Mouse (Mus musculus): ENCODE measurements at regions not wholly inside any gene's neighbourhood (a gene's known extent, or its start where the extent isn't known, plus 50 kb on each side); places are given as distances from the start of the nearest gene placed in this dataset.

DNA sequence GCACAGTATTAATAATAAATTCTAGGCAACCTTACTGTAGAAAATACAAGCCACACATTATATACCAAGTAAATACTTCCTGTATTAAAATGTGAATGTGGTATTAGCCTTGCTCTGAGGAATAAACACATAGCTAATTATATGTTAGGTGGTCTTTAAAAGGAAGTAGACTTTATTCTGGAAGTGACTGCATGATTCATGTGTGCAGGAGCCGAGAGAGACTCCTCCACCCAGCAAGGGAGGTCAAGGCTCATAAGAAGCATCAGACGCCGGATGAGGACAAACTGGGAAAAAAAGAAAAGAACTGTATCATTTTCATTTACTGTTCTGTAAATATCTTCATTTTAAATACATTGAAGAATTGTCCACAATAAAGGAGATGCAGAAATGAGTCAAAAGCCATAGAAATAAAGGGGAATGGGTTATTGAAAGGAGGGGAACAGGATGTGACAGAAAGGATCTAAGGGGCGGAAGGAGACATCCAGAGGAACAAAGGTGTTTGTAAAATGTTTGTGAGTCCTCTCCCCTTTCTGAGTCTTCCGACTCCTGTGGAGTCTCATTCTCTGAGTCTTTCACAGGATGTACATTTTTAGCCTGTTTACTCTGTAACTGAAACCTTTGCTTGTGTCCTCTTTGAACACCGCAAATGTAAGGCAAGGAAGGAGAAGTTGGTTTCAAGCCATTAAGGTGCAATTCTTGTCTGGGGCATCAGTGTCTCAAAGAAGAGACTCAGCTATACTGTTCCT, 128.1 kb upstream of the Itga4 start:
- Histone ChIP-seq H3K4me3 (ENCODE audit: low read depth, low read length) (no peak overlapping the region), H3K27ac (ENCODE audit: low read depth, low read length) (no peak overlapping the region), H3K9me3 (ENCODE audit: low read length) (no peaks in the 10 kb centered on the region), H3K27me3 (ENCODE audit: insufficient read depth, low read length) (no peaks in the 10 kb centered on the region), H3K4me2 (ENCODE audit: low read depth) (no peak overlapping the region), H3K36me3 (ENCODE audit: insufficient read depth) (no peaks in the 10 kb centered on the region), H3K4me1 (ENCODE audit: insufficient read depth) (no peaks in the 10 kb centered on the region), H3K9ac (no peak overlapping the region)
- no peak for TF ChIP-seq CTCF (IDR thresholded peaks at IDR 0.05; ENCODE audit: low read depth)
- WGBS, result 87% methylated on average over 6 of the region's 6 CpGs
- DNase-seq (no peak), ATAC-seq (no peak)

DNA sequence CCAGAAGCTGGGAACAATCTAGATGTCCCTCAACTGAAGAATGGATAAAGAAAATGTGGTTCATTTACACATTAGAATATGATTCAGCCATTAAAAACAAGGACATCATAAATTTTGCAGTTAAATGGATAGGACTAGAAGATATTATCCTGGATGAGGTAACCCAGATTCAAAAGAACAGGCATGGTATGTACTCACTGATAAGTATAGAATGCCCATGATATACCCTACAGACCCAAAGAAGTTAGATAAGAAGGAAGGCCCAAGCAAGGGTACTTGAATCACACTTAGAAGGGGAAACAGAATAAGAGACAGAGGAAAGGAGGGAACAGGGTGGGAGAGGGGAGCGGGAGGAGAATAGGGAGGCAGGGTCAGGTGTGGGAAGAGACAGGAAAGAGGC, 127.4 kb upstream of the Itga4 start:
- TF ChIP-seq CTCF (IDR thresholded peaks at IDR 0.05; ENCODE audit: low read depth), result no peak
- Histone ChIP-seq H3K4me3 (ENCODE audit: low read depth, low read length) (no peak overlapping the region), H3K36me3 (ENCODE audit: insufficient read depth) (no peaks in the 10 kb centered on the region), H3K4me2 (ENCODE audit: low read depth) (no peak overlapping the region), H3K27me3 (ENCODE audit: insufficient read depth, low read length) (no peaks in the 10 kb centered on the region), H3K9me3 (ENCODE audit: low read length) (no peaks in the 10 kb centered on the region), H3K4me1 (ENCODE audit: insufficient read depth) (no peaks in the 10 kb centered on the region), H3K9ac (no peak overlapping the region), H3K27ac (ENCODE audit: low read depth, low read length) (no peak overlapping the region)
- DNase-seq (no peak), ATAC-seq (no peak)
- 92% methylated on average over 1 of the region's 1 CpGs for WGBS

DNA sequence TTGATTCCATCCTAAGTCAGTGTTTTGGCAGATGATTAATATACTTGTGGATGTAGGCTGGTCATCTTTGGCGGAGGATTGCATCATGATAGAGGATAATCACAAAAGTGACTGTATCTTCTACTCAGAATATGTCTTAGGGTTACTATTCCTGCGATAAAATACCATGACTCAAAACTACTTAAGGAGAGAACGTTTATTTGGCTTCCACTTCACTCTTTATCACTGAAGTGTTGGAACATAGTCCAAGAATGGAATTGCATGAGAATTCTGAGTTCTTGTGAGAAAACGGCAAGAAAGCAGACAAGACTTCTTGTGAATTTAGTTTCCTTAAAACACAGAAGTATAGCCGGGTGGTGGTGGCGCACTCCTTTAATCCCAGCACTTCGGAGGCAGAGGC, 124.6 kb upstream of the Itga4 start:
- no peak overlapping the region for H3K4me2 ChIP-seq (ENCODE audit: low read depth)
- DNase-seq (no peak), ATAC-seq (no peak)
- 92% methylated on average over 7 of the region's 7 CpGs for WGBS
- TF ChIP-seq CTCF (IDR thresholded peaks at IDR 0.05; ENCODE audit: low read depth), result no peak
- H3K4me3 ChIP-seq (ENCODE audit: low read depth, low read length), result no peak overlapping the region
- no peaks in the 10 kb centered on the region for H3K36me3 ChIP-seq (ENCODE audit: insufficient read depth)
- H3K27ac ChIP-seq (ENCODE audit: low read depth, low read length), result no peak overlapping the region
- H3K9ac ChIP-seq, result no peak overlapping the region
- H3K9me3 ChIP-seq (ENCODE audit: low read length), result no peaks in the 10 kb centered on the region
- no peaks in the 10 kb centered on the region for H3K27me3 ChIP-seq (ENCODE audit: insufficient read depth, low read length)
- H3K4me1 ChIP-seq (ENCODE audit: insufficient read depth), result no peaks in the 10 kb centered on the region

DNA sequence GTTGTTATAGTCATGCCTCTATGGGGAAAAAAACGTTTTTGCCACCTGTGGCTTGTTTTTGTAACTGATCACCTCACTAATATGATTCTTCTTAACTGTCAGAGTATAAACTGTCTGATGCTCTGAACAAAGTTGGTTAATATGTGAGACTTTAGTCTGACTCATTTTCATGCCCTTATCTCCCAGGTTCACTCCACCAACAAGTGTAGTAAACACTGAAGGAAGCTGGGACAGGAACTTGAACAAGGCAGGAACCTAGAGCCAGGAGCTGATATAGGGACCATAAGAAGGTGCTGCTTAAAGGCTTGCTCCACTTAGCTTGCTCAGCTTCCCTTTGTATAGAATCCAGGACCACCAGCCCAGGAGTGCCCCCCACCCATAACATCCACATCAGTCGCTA, 124.0 kb upstream of the Itga4 start:
- Histone ChIP-seq H3K27me3 (ENCODE audit: insufficient read depth, low read length) (no peaks in the 10 kb centered on the region), H3K27ac (ENCODE audit: low read depth, low read length) (no peak overlapping the region), H3K4me2 (ENCODE audit: low read depth) (no peak overlapping the region), H3K4me1 (ENCODE audit: insufficient read depth) (no peaks in the 10 kb centered on the region), H3K36me3 (ENCODE audit: insufficient read depth) (no peaks in the 10 kb centered on the region), H3K9me3 (ENCODE audit: low read length) (no peaks in the 10 kb centered on the region), H3K4me3 (ENCODE audit: low read depth, low read length) (no peak overlapping the region), H3K9ac (no peak overlapping the region)
- DNase-seq (no peak), ATAC-seq (no peak)
- WGBS, result 83% methylated on average over 2 of the region's 2 CpGs
- TF ChIP-seq CTCF (IDR thresholded peaks at IDR 0.05; ENCODE audit: low read depth), result no peak

DNA sequence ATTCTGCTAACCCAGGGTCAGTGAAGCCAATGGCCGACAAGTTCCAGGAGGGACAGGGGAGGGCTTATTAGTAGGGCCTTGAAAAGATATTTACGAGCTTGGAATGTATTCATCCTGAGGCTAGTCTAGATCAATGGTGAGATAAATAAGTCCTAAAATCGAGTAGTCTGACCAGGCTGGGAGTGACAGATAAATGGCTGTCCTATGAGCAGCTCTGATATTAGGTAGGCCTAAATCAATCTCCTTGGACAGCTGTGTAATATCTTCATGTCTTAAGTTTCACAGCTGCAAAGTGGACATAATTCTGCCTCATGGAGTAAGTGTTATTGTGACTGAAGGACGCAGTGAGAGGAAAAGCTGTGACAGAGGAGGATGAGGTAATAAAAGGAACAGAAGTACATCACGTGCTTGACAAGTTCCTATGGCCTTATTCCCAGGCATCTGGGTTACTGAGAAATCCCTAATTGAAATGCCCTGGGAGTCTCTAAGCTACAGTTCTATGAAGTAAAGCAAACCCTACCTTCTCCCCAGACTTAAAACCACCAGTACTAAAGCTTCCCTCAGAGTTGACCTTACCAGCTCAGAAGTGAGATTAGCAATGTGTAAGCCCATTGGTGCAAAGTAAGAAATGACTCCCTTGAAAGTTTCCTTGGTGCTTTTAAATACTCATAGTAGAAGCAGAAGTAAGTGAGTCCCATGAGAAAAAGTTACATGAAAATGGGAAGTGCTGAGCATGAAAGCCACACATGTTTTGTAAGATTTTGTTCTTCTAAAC, 123.3 kb upstream of the Itga4 start:
- no peak for DNase-seq
- Histone ChIP-seq H3K9me3 (ENCODE audit: low read length) (no peaks in the 10 kb centered on the region), H3K4me3 (ENCODE audit: low read depth, low read length) (no peak overlapping the region), H3K27ac (ENCODE audit: low read depth, low read length) (no peak overlapping the region), H3K4me2 (ENCODE audit: low read depth) (no peak overlapping the region), H3K9ac (no peak overlapping the region), H3K27me3 (ENCODE audit: insufficient read depth, low read length) (no peaks in the 10 kb centered on the region), H3K36me3 (ENCODE audit: insufficient read depth) (no peaks in the 10 kb centered on the region), H3K4me1 (ENCODE audit: insufficient read depth) (no peaks in the 10 kb centered on the region)
- WGBS, result 70% methylated on average over 5 of the region's 5 CpGs
- ATAC-seq, result no peak
- TF ChIP-seq CTCF (IDR thresholded peaks at IDR 0.05; ENCODE audit: low read depth), result no peak

DNA sequence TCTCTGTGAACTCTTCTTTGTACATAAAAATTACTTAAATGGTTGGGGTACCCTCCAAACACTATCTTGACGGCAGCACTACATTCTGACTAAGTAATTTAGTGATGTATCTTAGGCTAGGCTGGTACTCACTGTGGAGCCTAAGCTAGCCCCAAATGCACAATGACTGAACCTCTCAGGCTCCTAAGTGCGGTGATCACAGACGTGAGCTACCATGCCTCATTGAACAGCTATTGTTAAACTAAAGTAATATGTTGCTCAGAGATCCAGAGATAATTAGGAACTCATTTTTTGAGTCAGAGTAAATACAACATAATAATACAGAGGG, 122.7 kb upstream of the Itga4 start:
- Histone ChIP-seq H3K4me1 (ENCODE audit: insufficient read depth) (no peaks in the 10 kb centered on the region), H3K4me2 (ENCODE audit: low read depth) (no peak overlapping the region)

DNA sequence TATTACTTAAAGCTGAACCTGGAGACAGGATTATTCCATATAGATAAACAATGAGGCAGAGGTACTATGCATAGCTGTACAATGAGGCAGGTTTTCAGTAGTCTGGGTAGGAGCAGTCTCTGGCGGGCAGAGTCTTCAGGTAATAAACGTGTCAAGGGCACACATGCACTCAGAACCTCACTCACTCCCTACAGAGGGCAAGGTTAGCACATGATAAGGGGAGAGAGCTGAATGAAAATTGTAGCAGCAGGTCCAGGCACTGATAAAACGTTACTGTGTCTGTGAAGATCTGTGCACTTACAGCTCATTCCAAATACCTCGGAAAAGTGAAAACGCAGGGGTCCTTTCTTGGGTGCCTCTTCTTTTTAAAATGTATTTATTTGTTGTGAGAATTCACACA, 120.9 kb upstream of the Itga4 start:
- Histone ChIP-seq H3K9ac (no peak overlapping the region), H3K36me3 (ENCODE audit: insufficient read depth) (no peaks in the 10 kb centered on the region), H3K4me1 (ENCODE audit: insufficient read depth) (no peaks in the 10 kb centered on the region), H3K27ac (ENCODE audit: low read depth, low read length) (no peak overlapping the region), H3K4me3 (ENCODE audit: low read depth, low read length) (no peak overlapping the region), H3K4me2 (ENCODE audit: low read depth) (no peak overlapping the region), H3K9me3 (ENCODE audit: low read length) (no peaks in the 10 kb centered on the region), H3K27me3 (ENCODE audit: insufficient read depth, low read length) (no peaks in the 10 kb centered on the region)
- DNase-seq (no peak), ATAC-seq (no peak)
- WGBS, result 79% methylated on average over 5 of the region's 5 CpGs
- no peak for TF ChIP-seq CTCF (IDR thresholded peaks at IDR 0.05; ENCODE audit: low read depth)

More for the DNA sequence above, 122.7 kb upstream of the Itga4 start:
- no peak overlapping the region for H3K9ac ChIP-seq
- ATAC-seq (no peak), DNase-seq (no peak)
- no peaks in the 10 kb centered on the region for H3K27me3 ChIP-seq (ENCODE audit: insufficient read depth, low read length)
- H3K27ac ChIP-seq (ENCODE audit: low read depth, low read length), result no peak overlapping the region
- H3K4me3 ChIP-seq (ENCODE audit: low read depth, low read length), result no peak overlapping the region
- TF ChIP-seq CTCF (IDR thresholded peaks at IDR 0.05; ENCODE audit: low read depth), result no peak
- 60% methylated on average over 3 of the region's 3 CpGs for WGBS
- no peaks in the 10 kb centered on the region for H3K9me3 ChIP-seq (ENCODE audit: low read length)
- H3K36me3 ChIP-seq (ENCODE audit: insufficient read depth), result no peaks in the 10 kb centered on the region

Measured in forebrain, postnatal 0 days (tissue).